Mouse (Mus musculus): ENCODE measurements around the gene Pabpc1l.

GRCm38 (mm10) chr2:164075088-164075487 lies 49.8 kb downstream of the Pabpc1l start:
- TF ChIP-seq CTCF (IDR thresholded peaks at IDR 0.05; ENCODE audit: control insufficient read depth, insufficient read depth, insufficient replicate concordance, low read depth, low read length) (no peak), POLR2A (IDR thresholded peaks at IDR 0.05; ENCODE audit: control insufficient read depth, low read depth, low read length) (no peak)

Measured in testis, adult 2 months (tissue).